Mouse (Mus musculus) spleen, adult 18-20 months (tissue): ENCODE results near the gene Rhoc.
"Not testable (repeated sequence)": the region's sequence is repeated elsewhere in the genome, so short reads cannot be mapped to it uniquely, and the experiment has no call there.

Source experiments
- DNase-seq, 2 experiments: peaks; one replicate each; pipeline ENCODE4 v3.0.0; 2022; ENCODE audit warnings: mixed read lengths in 2 of 2

Gene Rhoc

DNA sequence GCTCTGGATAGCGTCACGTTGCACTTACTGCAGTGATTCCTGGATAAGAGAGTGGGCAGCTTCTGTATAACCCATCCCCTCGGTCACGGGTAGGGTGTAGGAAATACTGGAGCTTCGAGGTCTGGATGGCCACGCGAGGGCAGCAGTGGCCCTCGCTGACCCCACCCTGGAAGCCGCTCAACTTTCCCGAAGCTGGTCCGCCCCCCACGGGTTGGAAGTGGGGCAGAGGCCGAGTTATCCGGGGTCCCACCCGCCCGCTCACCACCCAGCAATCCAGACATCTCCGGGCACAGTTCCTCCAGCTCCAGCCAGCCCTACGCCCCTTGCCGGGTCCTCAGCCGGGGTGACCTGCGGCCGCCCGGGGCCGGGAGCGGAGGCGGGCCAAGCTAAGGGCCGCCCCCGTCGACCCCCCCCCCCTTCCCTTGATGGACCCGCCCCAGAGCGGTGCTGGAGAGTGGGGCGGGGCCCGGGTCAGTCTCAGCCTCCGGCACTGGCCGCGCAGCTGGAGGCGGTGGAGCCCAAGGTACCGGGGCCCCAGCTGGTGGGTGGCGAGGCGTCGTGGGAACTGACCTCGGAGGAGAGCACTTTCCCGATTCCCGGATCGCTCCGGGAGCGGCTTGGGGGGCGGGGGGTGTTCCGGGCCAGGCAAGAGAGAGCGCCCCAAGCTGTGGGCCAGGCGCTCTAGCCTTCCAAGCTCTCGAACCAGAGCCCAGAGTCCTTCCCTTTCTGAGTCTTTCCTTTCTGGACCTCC lies 561 bp downstream of the Rhoc start:
- peak; percentile 24 to 49 for DNase-seq

DNA sequence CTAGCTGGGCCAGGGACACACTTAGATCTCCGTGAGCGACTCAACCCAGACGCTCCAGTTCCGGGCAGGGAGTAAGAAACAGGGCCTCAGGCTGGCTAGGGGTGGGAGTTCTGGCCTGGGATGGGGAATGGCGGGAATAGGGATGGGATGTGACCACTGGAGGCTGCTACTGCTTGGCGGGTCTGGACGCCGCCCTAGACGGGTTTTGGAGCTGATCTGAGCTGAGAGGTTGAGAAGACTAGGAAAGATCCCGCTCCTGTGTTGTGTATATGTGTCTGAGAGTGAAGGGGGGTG lies 1.1 kb downstream of the Rhoc start:
- DNase-seq = no peak

DNA sequence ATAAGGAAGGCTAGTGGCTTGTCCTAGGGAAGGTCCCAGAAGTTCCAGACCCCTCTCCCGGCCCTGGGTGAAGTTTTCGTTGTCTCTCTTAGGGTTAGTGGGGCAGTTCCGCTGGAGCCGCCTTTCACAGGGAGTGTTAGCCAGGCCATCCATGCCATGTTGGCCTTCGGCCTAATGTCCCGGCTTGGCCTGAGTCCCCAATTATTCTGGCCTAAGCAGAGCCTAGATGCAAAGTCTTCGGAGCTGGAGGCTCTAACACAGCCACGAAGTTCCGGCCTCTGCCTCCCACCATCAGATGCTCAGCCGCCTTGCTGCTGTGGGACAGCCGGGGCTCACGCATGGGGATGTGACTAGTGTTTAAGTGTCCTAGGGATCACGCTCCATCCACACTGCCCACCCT lies 1.6 kb downstream of the Rhoc start:
- DNase-seq = no peak

DNA sequence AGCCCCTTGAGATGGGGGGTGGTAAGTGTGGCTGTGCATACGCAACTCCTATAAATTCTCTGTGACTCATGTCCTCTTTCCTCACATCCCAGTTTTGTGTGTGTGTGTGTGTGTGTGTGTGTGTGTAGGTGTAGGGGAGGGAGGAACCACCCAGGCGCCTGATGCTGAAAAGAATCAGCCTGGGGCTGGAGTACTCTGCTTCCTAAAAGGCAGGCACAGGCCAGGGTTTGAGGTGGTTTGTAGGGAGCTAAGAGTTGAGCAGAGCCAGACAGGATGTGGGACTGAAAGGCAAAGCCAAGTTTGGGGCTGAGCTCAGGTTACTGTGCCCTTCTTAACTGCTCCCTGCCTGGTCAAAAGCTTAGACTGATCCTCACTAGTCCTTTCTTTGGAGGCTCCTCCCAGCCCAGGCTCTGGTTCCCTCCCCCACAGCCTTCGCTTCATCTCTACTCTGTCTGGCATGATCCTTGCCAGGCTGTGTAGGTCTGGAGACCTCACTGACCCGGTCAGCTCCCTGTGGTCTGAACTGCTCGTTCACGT lies 2.3 kb downstream of the Rhoc start:
- DNase-seq = no peak

DNA sequence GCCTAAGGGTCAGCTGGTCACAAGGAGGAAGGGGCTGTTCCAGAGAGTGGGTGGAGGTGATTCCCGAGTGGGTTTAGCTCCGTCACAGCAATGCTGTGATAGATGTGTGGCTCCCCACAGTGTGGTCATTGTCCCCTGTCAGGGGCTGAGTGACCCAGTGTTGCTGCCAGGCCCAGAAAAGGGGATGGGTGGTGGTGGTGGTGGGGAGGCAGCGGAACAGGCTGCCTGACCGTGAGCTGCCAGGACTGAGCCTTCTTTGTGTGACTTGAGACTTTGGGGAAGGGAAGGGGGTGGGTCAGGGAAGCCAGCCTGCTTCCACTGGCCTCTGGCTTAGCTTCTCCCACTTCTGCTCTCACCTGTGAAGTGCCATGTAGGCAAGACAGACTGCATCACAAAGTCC lies 2.8 kb downstream of the Rhoc start:
- no peak for DNase-seq

DNA sequence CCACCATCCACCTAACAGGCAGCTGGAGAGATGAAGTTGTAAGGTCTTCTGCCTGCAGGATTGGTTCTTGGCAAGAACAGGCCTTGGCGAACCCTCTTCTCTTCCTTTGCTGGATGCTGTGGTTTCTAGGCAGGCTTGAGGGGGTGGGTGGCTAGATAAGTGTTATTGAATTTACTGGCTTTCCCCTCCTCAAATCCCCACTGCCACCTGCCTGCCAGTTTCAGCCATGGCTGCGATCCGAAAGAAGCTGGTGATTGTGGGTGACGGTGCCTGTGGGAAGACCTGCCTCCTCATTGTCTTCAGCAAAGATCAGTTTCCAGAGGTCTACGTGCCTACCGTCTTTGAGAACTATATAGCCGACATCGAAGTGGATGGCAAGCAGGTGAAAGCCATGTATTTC lies 3.5 kb downstream of the Rhoc start:
- DNase-seq = no peak

DNA sequence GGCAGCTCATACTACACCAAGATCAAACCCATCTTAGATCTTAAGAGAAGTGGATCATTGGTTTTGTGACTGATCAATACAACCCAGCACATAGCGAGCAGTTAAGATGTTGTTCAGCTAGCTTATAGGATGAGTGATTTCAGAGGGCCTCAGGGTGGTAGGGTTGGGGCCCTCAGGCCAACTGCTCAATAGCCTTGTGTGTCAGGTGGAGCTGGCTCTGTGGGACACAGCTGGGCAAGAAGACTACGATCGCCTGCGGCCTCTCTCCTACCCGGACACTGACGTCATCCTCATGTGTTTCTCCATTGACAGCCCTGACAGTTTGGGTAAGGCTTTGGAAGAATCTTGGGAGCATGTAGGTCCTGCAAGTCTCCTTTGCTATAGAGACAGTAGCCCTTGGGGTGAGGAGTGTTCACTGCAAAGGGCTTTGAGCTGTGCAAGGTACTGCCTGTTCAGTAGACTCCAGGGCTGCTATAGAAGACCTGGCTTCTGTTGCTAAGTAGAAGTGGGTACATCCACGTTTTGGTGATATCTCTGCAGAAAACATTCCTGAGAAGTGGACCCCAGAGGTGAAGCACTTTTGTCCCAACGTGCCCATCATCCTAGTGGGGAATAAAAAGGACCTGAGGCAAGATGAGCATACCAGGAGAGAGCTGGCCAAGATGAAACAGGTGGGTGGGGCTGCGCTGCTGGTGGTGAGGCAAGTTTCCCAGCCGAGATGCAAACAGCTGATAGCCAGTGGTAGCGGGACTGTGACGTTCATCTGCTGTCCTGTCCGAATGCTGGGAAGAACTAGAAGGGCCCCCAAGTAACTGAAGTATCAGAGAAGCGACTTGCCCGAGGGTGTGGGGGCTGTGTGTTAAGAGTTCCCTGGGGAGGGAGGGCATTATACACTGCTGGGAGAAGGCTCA lies 4.4 kb downstream of the Rhoc start:
- DNase-seq = no peak

DNA sequence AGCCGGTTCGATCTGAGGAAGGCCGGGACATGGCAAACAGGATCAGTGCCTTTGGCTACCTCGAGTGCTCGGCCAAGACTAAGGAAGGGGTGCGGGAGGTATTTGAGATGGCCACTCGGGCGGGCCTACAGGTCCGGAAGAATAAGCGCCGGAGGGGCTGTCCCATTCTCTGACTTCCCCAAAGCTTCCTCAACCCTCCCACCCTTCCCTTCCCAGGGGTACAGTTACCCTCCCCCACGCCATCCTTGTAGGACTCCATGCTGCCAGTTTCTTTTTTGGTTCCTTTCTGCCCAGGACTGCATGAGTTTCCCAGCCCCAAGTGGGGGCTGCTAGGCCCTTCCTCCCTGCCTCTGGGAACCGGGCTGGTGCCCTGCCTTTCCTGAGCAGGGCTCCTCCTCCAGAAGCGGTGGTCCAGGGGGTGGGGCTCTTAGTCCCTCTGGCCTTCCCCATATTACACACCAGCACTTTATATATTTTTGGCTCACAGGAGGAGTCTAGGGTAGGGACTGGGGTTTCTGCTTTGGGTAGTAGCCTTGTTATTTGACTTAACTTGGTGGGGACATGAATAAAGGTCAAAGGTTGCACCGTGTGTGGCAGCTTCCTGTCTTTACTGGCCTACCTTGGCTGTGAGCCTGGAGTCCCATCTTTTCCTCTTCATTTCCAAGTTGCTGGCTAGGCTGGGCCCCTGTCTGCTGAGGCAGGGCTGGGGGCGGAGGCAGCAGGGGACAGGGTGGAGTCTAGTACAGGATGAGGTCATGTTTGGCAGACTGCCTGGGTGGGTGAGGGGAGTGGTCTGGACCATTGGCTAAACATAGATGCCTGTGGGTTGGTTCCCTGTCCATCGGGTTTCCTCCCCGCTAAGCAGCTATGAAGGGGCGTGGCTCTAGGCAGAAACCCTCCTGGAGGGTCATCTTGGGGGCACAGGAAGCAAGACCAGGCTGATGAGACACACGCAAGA lies 6.0 kb downstream of the Rhoc start:
- peak; percentile 45 to 46 for DNase-seq

DNA sequence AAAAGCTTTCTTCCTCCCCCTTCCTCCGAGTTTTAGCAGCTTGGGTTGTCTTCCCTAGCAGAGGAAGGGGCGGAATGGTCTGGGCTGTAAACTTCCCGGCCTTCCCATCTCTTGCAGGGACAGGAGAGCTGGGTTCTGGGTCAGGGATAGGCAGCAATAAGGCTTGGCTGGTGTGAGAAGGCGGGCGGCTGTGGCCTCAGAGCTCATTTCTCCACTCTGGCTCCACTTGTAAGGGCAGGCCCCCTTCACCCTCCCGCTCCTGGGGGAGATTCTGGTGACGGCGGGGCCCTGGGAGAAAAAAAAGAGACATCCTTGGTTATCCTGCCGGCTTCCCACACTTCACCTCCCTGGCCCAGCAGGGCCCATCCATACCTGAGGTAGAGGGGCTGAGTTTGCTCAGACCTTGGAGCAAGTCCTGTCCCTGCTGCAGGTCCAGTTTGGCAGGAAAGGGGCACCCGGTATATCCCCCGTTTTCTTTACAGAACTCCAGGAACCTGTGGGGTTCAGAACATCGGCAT lies 6.8 kb downstream of the Rhoc start:
- no peak for DNase-seq

DNA sequence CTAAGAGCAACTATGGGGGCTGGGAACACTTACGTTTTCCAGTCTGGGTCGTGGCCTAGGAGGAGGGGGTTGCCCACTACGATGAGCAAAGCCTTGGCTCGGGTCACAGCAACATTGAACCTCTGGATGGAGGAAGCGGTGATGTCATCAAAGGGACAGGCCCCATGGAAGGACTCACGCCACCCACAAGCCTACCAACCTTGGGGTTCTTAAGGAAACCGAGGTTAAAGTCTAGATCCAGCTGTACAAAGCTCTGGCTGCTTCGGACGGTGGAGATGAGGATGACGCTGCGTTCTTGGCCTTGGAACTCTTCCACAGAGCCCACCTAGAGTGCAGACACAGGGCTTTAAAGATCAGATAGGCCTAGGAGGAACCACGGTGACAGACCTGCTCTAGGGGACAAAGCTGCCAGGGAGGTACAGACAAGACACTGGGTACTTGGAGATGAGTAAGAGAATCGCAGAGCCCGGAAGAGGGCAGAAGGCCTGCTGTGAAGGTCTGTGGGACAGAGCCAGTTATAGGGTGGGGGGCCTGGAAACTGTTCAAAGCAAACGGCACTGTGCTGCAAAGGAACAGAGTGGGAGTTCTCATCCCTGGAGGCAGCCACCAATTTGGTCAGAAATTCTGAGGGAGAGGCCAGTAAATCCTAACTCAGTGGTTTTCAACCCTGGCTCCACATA lies 7.6 kb downstream of the Rhoc start:
- DNase-seq = no peak

DNA sequence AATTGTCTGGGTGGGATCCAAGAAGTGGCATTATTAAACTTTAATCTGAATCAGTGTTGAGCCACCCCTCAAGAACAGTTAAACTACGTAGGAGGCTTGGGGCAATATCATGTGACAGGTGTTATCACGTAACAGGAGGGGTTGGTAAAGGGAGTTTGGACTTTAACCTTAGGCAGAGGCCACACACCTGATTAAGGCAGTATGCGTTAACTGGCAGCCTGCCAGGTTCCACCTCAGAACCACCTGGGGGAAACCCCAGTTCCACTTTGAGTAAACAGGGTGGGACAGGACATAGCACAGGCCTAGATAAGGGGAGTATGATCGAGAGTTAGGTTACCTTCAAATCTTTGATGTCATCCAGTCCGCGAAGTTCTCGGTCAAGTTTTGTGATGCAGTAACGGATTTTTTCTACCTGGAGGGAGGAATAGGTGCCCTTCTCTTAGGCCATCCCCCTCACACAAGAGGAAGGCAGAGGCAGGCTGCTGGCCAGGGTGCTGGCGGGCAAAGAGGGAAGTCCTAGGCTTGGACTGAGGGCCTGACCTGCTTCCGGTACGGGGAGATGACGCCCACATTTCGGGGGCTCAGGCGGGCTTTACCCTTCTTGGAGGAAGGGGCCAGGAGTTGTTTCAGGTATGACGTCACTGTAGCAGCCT lies 8.4 kb downstream of the Rhoc start:
- no peak for DNase-seq

DNA sequence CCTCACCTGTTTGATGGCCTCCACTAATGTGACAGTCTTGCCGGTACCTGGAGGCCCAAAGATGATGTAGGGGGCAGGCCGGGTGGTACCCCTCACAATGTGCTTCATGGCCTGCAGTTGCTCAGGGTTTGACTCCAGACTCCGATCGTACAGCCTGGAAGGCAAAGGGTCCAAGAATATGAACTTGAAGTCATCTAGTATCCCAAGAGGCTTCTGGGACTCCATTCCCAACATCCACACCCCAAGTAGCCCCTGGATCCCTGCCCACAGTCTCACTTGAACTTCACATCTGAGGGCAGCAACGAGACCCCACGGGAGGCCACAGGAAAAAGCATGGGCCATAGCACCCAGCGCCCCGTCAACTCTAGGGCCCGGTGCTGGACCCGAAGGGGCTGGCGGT lies 12.5 kb downstream of the Rhoc start:
- DNase-seq = no peak

DNA sequence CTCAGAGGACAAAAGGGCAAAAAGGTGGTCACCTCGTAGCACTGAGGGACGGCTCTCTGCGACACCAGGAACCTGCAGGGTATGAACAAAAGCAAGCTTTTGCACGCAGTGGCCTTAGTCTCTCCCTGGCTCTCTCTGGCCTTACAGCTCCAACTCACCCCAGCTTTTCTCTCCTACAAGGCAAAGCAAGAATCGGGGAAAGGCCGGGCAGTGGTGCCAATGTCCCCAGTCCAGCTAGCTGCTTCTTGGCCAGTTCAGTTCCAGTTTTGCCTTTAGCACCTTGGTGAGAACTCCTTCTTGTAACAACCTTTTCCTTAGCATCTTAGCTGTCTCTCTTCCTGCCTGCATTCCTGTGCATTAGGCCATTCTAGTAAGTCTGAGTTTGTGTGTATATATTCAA lies 13.3 kb downstream of the Rhoc start:
- DNase-seq = no peak

DNA sequence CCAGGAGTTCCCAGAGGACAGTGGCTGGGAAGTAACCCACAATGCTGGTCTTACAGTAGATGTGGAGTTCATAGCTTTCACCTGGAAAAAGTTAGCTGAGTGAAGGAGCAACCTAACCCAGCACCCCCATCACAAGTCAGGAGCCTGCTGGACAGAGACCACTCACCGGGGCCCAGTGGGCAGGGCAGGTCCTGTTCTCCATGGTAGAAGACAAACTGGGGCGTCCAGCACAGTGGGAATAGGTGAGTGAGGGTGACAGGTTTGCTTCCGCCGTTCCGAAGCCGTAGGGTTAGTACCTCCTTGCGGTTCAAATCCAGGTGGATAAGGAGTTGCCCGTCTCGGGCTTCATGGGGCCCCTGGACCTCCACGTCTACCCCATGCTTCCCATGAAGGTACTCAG lies 16.1 kb downstream of the Rhoc start:
- no peak for DNase-seq

DNA sequence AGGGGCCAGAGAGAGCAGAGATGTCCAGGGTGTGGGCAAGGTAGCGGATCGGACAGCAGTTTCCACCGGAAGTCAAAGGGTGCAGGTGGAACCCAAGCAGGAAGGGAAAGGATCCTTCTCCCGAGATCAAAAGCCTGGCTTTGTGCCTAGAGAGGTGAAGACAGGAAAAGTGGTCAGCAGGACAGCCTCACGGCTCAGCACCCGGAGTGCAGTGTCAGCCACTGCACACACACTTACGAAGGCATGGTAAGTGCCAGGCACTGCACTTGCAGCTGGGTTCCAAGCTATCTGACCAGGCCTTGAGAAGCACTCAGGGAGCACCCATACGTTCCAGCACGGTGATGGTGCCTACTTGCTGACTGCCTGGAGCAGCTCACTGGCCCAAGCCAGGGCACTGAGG lies 17.4 kb downstream of the Rhoc start:
- no peak for DNase-seq

DNA sequence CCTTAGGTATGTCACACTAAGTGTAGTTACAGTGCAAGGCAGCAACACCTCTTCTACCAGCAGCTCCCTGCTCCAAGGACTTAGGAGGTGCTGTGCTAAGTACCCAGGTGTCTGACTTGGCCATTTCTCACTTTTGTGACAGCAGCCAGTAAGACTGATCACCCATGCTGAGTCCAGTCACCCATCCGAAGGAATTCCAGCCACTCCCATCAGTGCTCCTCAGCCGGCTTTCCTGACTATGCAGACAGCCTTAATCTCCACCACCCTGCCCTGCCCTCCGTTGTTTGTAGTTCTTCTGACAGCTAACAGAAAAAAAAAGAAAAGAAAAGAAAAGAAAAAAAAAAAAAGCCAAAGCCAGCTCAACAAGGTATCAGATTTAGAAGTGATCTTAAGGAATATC lies 23.6 kb downstream of the Rhoc start:
- no peak for DNase-seq

DNA sequence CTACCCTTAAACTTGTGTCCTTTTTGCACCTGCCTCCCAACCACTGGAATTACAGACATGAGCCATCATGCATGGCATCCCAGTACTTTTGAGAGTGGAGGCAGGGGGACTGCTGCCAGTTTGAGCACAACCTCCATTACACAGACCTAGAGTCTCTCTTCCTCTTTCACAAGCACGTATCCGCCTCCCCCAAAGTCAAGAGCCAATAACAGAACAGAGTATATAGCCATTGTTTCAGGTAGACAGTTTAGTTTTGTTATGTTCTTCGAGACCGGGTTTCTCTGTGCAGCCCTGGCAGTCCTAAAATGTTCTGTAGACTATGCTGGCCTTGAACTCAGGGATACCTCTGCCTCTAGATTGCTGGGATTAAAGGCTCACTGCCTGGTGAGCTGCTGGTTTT lies 24.1 kb downstream of the Rhoc start:
- no peak for DNase-seq

DNA sequence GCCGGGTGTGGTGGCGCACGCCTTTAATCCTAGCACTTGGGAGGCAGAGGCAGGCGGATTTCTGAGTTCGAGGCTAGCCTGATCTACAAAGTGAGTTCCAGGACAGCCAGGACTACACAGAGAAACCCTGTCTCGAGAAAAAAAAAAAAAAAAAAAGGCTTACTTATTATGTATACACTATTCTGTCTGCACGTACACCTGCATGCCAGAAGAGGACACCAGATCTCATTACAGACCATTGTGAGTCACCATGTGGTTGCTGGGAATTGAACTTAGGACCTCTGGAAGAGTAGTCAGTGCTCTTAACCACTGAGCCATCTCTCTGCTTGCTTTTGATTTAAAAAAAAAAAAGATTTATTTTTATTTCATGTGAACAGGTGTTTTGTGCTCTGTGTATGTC lies 25.1 kb downstream of the Rhoc start:
- DNase-seq = not testable (repeated sequence)

DNA sequence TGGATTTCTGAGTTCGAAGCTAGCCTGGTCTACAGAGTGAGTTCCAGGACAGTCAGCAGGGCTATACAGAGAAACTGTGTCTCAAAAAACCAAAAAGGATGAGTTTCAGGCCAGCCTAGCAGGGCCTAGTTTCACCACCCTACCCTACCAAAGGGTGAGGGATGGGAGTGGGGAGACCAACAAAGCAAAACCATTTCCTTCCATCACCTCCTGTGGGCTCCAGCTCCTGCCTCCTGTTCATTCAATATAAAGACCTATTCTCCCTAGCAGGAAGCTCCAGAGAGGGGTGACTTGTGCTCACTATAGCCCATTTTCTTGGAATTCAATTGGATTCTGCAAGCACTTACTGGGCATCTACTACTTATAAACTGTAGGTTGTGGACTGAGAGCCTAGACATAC lies 26.6 kb downstream of the Rhoc start:
- DNase-seq = no peak

DNA sequence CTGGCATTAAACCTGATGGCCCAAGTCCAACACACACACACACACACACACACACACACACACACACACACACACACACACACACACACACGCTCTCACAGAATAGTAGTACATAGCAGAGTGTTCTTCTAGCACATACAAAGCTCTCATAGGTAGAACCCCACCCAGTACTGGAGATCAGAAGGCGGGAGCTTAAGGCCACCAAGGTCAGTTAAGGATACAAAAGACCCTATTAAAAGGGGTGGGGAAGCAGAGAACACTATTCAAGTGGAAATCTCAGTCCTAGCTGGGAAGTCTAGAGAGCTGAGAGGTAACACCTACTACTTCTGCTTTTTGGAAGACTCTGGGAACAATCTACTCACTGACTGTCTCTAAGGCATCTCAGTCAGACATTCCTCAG lies 27.2 kb downstream of the Rhoc start:
- no peak for DNase-seq

DNA sequence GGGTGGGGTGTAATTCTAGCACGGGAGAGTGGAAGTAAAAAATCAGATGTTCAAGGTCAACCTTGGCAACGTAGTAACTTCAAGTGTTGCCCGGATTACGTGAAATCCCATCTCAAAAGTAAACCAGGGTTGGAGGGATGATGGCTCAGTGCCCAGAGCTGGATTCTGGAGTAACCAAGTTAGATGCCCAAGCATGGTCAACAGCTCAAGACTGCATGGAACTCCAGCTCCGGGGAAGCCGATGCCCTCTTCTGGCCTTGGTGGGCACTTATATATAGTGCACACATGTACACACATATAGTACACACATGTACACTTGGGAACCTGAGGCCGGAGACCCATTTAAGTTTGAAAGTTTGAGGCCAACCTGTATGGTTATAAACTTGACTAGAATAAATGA lies 28.0 kb downstream of the Rhoc start:
- DNase-seq = no peak
